Mouse (Mus musculus): ENCODE results near the gene P2ry12.

DNA sequence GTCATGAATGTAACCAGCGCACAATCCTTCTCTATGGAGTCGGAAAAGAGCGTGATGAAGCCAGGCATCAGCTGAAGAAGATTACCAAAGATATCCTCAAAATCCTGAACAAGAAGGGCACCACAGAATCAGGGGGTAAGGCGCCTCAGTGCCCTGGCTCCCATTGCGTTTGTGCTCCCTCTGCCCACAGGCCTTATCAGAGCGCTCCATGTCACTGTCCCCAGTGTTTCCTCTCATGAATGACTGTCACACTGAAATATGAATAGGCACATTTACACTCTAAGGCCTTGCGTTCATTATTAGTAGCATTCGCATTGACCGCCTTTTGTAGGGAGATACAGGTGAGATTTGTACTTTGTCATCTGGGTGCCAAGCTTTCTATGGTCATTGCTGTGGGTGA lies 35.0 kb downstream of the P2ry12 start:
- TF ChIP-seq CTCF (IDR thresholded peaks at IDR 0.05; ENCODE audit: borderline replicate concordance, extremely low read depth, insufficient read depth, insufficient read length) (no peak), POLR2A (IDR thresholded peaks at IDR 0.05; ENCODE audit: borderline replicate concordance, extremely low read depth, insufficient read depth, insufficient read length, poor library complexity, severe bottlenecking) (no peak)

Measured in brain, embryonic 14.5 days (tissue).